Mouse (Mus musculus) neural tube, embryonic 10.5 days (tissue): ENCODE measurements around the gene Top2a.

ENCODE experiments used
- DNase-seq: peaks from one replicate; pipeline ENCODE4 v3.0.0-alpha.2; 2017; ENCODE audit warnings: low spot score; ENCODE audit errors: extremely low spot score

Gene Top2a

DNA sequence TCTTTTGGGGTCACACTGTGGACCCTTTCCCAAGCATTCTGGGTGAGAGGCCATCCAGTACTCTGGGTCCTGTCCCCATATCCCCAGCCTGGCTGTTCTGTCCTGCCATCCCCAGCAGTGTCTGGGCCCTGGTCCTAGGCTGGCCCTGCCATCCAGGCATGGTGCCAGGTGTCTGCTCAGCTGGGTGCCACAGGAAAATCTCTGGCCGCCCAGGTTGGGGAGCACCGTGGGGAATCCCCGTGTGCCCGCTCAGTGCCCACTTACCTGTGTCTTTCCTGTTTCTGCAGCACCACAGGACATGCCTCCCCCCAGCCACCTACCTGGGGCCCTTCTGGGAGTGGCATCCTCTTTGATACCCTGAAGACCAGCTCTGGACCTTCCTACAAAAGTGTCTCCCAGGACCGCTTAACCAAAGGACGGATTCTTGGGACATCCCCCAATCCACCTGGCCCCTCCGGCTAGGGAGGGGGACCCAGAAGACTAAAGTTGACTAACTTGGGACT is 74.0 kb downstream of the Top2a start:
- DNase-seq, result no peak

DNA sequence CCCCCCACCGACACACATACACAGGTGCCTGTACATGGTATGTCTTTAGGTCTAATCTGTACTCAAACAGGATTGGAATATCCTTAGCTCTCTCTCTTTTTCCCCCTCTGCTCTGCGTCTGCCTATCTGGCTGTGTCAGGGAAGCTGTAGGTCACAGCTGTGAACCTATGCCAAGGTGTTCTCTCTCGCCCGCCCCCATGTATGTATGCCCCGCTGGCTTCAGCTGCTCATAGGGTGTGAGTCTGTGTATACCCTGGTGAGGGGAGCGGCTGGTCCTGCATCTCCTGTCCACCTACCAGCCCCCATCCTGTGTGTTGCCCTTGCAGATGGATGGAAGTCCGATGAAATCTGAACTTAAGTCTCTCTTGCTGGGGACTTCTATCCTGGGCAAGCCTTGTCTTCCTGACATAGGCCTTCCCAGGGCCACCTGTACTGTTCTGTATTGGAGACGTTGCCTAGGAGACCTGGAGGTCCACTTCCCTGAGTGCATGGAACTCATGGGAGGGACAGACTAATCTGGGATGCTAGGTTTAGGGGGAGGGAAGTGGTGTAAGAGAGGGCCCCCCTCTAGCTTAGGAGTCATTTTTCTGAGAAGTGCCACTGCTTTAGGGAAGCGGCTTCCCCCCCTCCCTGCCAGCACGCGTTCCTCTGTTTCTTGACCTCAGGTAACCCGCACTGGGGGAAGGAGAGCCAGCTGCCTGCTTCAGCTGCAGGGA is 74.6 kb downstream of the Top2a start:
- no peak for DNase-seq

DNA sequence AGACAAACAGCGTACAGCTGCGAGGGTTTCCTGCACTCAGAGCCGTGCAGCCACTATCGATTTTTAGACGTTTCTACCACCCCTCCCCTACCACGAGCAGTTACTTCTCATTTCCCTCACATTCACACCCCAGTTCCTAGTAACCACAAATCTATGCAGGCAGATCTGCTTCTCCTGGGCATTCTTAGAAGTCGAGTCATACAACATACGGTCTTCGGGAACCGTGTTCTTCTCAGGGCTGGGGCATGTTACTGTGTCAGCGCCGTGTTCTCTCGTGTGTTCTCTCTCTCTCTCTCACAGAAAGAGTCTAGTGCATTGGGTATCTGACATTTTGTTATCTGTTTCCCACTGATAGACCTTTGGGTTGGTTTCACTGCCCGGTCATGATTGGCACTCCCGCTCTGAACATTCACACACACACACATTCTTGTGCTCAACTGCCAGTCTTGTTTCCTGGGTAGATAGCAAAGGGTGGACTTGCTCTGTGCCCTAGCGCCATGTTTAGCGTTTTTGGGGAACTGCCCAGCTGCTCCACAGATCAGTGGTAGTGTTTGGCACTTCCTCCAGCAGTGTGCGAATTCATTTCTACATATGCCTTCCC is 75.9 kb downstream of the Top2a start:
- no peak for DNase-seq

DNA sequence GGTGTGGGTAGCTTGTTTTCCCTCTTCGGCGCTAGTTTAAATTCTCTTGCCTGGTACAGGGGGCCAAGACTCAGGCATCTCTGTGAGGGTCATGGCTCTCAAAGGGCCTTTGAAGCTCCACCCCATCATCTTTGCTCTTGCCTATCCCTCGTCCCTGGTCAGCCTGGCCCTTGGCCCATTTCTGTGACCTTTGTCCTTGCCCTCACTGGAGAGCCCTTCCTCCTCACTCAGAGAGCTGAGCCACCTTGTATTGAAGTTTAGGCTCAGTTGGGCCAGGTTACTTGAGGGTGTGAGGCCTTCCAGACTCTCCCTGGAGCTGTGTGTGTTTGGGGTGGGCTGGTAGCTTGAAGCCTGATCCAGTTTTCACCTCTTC is 78.4 kb downstream of the Top2a start:
- no peak for DNase-seq

DNA sequence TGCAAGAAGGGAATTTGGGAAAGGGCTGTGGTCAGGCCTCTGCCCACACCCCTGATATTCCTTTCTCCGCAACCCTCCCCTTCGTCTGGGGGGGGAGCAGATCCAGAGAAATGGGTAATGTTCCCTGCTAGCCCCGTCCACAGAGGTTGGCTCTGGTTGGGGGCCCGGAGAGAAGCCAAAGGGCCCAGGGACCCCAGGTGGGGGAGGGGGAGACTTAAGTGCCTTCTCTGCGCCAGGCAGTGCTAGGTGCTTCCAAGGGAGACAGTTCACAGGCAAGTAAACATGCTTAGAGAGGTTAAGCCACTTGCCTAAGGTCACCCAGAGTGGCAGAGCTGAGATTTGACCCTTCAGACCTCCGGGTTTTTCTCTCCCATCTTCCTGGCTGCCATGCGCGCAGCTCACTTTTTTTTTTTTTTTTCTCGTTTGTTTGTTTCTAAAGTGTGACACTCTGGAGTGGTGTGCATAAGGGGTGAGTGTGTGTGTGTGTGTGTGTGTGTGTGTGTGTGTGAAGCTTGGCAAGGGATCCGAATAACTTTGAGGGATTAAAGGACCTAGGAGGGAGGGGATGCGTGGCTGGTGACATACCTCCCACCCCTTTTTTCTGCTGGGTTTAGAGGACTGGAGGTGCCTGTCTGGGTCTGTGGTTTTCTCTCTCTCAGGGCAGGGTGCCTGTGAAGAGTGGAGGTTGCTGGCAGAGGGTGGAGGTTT is 78.9 kb downstream of the Top2a start:
- DNase-seq, result no peak

DNA sequence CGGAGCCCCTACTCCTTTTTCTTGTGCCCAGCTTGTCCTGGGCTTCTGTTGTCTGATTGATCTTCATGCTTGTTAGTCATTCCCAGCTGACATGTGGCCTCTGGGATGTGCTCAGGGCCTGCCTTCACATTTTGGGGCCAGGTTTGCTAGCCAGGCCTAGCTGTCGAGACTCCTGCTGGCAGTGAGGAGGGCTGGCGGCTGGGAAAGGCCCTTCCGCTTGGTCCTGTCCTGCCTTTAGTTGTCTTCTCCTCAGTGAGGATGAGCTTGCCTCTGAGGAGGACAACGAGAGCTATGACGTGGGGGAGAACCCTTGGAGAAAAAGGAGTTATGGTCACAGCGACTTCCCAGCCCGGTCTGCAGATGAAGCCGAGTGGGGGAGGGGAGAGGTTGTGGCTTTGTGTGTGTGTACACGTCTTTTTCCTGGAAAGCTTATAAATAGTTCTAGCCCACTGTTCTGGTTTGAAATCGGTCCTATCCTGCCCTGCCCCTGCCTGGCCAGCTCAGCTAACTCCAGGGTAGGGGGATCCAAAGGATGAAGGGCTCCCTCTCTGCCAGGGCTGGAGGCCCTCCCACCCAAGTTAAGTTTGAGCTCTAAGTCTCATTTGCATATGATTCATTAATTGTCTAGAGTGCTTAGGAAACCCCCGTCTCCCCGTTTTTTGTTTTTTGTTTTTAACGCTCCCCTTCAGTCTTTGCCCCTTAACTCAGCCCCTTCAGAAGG is 80.1 kb downstream of the Top2a start:
- DNase-seq, result no peak
